Mouse (Mus musculus) urinary bladder, postnatal 4 days (tissue): ENCODE data around the gene Cops9.

Source experiments
- DNase-seq, 2 experiments: peaks; one replicate each; pipeline ENCODE4 v3.0.0; 2021 to 2022; ENCODE audit warnings: low spot score in 2 of 2

Gene Cops9

DNA sequence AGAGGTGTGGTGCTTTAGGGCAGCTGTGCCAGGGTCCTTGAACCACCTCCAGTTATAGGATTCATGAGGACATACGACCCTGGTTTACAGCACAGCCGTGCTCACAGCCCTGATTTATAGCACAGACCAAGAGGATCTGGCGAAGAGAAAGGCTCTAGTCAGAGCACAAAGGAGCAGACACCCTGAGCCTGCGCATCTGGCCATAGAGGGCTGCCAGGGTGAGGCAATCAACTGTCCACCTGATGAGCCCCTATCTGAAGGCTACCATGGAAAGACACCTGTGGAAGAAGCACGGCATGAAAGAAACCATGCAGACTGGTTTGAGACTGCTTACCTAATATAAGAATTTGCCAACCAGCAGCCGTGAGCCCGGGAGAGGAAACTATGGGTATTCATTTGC, 4.8 kb upstream of the Cops9 start:
- DNase-seq = no peak

DNA sequence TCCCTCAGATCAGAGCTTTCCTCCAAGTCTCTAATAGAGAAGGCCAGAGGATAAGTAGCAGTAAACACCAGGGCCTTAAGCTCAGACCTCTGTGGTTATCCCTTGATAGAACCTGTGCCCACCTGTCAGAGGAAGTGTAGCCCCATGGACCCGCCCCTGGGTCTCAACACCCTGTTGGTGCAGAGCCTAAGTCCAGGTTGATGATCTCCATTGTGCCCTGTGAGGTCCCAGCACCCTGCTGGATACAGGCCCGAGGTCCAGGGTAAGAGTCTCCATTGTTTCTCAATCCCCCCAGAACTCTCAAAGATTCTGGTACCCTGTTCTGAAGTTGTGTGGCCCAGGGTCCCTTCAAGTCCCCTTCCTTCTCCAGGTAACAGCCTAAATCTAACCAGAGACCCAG, 4.3 kb upstream of the Cops9 start:
- DNase-seq = no peak

DNA sequence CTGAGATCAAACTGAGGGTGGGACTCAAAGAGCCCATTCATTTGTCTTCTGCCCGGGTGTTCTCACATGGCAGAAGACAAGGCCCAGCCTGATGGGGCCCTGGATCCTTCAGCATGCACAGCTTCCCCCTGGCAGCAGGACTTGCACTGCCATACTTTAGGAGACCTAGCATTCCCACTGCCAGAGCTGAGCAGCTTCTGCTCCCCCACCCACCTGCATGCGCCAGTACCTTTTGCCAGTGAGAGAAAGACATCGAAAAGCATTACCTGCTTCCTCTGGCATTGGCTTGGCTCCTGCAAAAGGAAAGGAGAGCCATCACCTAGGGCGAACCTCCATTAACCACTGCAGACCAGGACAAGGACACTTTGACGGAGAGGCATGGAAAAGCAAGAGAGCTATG, 3.1 kb upstream of the Cops9 start:
- DNase-seq = no peak

DNA sequence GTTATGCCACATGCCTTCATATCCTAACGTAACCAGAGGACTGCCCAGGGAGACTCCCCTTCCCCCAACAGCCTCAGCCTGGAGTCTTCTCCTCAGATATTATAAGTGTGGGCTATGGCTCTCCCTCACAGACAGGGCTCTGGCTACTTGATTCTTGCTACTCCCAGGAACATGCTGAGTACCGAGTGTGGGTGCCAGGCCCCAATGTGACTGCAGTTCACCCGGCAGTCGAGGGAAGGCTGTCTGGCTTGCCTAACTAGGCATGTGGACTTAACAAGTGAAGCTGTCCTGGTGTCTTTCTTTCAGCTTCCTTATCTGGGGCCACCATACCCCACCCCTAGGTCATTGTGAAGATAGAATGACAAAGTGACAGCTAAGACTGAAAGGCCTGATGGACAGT, 1.9 kb upstream of the Cops9 start:
- no peak for DNase-seq

DNA sequence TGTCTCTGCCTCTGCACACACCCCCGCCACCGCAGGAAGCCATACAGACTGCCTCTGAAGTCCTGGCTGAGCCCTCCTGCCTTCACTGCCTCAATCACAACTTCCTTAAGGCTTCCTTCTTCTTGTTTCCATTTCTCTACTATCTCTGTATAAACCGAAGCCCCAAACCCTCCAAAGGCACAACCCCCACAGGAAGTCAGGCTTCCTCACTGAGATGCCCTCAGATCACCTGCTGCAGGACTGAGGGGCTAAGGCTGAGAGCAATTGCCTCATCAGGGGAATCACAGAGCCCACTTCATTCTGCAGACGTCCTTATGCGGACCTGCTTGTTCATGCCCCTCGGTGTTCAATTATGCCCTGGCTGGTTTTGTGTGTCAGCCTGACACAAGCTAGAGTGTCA, 1.4 kb downstream of the Cops9 start:
- DNase-seq = no peak

DNA sequence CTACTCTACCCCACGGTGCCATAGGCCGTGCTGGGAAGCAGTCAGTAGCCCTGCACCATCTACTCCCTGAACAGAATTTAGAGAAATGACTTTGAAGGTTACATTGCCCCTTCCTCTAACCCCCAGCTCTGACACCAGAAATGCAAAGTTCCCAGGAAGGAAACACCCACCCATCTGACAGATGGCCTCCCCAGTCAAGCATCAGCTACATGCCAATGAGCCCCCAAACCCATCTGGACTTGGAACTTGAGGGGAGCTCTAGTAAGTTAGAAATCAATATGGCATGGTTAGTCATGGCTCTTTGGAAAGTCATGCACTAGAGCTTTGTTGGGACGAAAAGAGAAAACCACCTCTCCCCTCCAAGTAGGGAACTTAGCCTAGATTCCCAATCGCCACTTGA, 3.0 kb downstream of the Cops9 start:
- DNase-seq = peak in 1 of 2 experiments; percentile 43

DNA sequence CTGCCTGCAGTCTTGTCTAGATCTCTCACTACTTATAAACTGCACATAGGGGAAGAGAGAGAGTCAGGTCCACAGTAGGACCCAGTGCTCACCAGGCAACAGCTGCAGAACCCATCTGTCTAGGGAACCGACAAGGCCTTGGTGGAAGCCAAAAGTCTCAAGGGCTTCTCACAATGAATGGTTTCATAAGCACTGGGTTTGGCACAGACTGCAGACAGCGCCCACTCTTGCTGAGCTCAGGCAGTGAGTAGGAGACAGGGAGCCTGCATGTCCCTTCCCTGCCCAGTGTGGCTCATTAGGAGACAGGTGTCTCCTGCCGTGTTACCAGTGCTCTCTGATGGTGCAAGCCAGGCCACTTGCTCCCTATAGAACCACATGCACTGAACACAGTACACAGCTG, 3.6 kb downstream of the Cops9 start:
- peak in 1 of 2 experiments; percentile 45 for DNase-seq

DNA sequence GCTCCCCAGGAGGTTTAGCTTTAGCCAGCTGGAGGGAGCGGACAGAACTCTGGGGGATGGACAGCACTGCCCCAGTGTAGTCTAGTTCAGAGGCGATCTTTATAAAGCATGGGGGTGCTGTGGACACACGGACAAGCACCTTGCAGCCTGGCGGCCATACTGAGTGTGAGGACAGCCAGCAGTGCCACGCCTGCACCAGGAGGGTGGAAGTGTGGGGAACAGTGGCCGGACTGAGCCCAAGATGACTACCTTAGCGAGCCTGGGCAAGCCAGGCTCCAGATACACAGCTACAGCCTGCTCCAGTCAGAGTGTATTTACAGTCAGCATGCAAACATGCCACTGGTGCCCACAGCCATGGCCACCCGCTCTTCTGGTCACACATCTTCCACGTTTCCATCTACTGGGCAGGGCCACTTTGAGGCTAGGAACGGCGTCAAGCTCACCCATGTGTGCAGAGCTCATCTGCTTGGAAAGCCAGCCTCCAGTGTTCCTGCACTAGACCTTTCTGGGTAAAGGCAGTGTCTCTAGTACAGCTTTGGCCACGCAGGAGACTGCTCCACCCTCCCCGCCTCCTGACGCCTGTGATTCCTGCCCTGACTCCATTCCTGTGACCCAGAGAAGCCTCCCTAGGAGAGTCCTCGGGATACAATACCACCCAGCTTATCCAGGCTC, 4.1 kb downstream of the Cops9 start:
- peak in 1 of 2 experiments; percentile 51 for DNase-seq

DNA sequence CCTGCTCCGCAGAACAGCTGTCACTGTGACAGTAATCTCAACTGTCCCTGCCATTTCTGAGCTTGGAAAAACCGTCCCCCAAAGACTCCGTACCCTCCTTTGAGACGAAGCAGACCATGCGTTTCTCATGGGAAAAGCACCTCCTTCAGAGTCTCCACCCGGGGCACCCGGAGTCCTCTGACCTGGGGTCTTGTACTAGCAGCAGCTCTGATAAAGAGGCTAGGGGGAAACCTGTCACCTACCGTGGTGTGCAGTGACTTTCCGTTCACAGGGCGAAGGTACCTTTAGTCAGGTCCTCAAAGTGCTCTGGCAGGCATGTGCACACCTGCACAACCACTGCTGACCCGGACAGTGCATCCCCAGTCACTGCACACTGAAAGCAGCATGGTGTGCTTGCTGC, 5.1 kb downstream of the Cops9 start:
- peak in 1 of 2 experiments; percentile 56 for DNase-seq

DNA sequence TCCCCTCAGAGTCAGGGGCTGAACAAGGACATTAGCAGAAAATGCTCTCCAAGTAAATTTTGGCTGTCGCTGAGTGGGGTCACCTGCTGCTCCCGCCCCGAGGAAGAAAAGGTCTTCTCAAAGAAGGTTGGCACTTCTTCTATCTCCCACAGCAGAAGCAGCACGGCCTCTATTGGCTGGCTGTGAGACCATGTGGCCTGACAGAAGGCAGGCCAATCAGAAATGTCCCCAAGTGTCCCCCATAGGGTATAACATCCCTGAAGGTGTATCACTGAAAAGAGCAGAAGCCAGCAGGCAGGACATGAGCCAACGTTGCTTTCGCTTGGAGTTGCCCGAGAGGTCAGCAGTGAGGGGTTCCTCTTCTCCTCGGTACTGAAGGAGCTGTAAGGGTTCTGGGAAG, 5.8 kb downstream of the Cops9 start:
- DNase-seq = peak in 1 of 2 experiments; percentile 50

DNA sequence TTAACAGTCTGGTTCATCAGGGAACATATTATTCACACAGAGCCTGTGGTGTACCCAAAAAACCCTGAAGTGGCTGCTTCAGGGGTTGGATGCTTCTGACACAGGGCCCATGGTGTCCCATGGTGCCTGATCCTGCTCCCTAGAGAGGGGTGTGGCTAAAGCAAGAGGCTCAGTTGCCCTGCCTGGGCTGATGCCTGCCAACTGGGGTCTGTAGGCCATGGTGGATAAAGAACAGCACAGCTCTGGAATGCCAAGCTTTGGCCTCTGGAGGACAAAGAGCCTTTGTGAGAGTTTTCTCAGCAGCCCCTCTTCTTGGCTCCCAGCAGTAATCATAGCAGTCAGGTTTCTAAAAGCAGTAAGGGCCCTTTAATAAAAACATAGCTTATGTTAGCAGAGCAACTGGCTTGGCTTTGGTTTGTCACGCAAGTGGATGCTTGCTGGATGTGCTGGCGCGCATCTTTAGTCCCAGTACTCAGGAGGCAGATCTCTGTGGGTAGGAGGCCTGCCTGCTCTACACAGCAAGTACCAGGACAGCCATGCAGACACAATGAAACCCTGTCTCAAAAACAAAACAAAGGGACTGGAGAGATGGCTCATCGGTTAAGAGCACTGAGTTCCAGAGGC, 6.7 kb downstream of the Cops9 start:
- DNase-seq = peak in 1 of 2 experiments; percentile 51

DNA sequence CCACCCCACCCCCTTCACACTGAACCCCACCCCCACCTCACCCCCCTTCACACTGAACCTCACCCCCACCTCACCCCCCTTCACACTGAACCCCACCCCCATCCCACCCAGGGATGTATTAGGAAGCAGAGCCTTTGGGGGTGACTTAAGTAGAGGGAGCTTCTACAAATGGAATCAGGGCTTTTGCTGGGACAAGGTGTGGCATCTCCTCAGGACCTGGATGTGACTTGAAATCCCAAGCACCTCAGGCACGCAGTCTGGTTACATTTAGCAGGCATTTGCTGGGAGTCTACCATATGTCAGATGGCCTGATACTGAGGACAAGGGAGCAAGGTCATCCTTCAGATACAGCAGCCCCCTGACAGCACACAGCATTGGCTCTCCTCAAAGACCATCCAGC, 7.2 kb downstream of the Cops9 start:
- peak in 1 of 2 experiments; percentile 19 for DNase-seq

DNA sequence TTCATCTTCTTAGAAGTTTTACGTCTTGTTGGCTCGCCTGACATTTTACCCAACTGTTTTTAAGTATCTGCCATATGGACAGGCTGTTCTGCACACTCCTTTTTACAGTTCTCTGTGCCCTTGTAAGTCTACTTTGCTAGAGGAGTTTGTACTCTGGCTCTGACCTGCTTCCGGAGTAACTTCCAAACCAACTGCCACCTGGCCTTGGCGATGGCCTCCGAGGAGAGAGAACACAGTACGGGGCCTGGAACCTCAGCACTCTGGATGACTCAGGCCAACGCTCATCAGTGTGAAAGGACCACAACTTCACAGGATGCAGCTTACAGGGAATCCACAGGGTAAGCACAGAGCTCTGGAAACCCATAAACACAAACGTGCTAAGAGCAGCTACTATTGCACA, 8.1 kb downstream of the Cops9 start:
- DNase-seq = peak in 1 of 2 experiments; percentile 43

DNA sequence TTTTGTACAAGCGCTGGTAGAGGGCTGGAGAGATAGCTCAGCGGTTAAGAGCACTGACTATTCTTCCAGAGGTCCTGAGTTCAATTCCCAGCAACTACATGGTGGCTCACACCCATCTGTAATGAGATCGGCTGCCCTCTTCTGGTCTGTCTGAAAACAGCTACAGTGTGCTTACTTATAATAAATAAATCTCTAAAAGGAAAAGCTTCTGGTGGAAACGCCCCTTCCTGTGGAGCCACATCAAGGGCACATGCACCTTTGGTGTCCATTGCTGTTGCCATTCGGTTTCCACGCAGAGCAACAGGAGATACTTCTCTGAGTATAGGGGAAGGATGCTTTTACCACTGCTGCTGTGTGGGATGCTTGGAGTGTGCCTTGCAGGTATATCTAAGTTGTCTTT, 8.8 kb downstream of the Cops9 start:
- peak in 1 of 2 experiments; percentile 17 for DNase-seq

DNA sequence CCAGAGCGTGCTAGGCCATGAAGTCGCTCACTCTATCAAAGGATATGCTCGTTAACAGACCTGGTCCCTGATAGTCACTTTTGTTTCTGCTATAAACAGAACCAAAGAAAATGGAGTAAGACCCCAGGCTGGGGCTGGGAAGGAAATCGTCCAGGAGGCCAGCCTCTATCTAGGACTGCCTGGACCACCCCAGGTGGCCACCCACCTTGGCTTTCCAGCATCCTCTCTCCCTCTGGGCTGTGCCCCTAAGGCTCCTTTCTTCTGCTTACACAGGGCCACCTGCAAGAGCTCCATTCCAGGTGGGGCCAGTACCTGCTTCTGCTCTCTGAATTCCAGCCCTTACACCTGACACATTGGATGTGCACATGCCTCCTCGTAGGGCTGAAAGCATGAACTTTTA, 9.6 kb downstream of the Cops9 start:
- DNase-seq = peak in 1 of 2 experiments; percentile 54

DNA sequence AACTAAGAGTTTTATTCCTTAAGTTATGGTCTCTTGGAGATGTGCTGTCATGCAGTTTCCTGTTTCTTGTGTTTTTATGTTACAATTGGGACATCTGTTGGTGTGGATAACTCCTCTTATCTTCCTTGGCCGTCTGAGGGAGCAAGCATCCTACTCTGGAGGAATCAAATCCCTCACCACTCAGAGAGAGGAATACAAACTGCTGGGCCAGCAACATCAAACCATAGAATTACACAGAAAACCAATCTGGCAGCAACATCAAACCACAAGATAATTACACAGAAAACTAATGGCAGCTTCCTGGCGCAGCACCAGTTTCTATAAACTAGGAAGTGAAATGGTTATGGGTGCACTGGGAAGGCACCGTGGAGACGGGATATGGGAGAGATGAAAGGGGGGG, 13.6 kb downstream of the Cops9 start:
- no peak for DNase-seq

DNA sequence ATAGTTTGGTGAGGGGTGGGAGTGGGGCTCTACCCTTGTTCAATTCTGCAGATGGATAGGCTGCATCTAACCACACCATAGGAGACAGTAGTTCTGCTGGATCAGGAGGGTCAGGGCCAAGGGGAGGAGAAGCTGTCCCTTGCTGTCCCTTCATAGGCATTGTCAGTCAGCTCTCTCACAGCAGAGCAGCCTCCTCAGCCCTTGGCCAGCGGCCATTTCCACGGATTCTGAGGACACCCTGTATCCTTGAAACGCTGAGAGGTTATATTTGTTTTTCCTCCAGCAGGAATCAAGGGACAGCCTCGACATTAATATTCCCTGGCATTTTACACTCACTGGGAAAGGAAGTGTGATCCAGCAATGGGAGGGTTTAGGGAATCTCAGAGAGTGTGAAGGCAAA, 23.4 kb downstream of the Cops9 start:
- peak in 1 of 2 experiments; percentile 41 for DNase-seq

DNA sequence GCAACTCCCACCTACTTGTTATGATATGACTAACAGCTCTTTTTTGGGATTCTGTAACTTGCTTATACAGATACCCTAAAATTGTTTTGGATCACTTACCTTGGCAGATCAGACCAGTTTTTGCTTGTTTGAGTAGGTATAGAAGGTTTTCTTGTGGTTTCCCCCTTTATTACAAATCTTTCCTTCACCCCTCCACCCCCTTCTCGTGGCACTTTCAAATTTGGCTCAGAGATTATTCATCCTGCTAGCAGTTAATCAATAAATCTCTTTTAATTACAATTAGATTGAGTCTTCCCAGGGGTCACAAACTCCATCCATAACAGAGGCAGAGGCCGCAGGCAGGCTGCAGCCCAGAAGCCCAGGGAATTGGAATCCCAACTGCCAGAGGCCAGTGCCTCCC, 24.3 kb downstream of the Cops9 start, which contains the start of gene Olfr12:
Gene Olfr12, plus strand, starts transcription at position 301 of the 400 bp plus-strand sequence.
- DNase-seq = no peak

DNA sequence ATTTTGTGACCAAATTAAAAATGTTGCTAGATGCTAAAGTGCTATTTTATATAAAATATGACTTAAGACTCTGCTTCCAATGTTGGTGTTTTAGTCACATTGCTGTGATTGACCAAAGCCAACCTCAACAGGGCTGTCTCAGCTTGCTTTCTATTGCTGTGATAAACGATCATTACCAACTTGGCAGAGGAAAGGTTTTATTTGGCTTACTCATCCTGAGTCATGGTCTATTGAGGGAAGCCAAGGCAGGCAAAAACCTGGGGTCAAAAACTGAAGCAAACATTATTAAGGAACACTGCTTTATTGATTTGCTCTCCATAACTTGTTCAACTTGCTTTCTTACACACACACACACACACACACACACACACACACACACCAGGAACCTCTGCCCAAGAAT, 25.7 kb downstream of the Cops9 start:
- DNase-seq = no peak

DNA sequence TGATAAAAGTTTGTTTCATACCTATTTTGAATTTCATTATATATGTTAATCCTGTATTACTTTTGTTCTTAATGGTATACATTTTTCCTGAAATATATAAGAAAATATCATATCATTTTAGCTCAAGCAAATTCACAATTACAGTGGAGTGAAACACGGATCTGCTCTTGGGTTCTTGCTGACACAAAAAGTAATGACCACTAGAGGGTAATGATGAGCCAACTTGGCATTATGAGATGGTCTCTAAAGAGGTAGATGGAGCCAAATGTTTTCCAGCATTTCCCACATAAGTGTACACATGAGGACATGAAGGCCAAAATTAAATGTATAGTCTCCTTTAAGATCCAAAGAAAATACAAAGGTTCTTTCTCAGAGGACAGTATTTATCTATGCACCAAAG, 27.3 kb downstream of the Cops9 start:
- no peak for DNase-seq

DNA sequence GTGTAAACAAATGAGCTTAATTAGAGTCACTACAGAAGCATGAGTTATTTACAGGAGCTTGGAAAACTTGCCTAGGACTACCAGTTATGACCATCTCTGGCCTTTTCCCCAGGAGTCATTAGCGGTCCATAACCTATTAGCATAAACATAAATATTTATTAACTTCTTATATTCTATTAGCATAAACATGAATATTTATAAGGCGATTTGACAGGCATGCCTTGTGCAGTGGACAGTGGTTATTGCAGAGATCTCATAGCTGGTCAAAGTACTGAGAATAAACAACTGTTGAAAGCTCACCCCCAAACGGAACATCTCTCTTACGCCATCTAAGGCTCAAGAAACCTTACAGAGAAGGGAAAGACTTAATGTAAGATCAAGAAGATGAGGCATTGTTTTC, 28.6 kb downstream of the Cops9 start:
- DNase-seq = no peak

DNA sequence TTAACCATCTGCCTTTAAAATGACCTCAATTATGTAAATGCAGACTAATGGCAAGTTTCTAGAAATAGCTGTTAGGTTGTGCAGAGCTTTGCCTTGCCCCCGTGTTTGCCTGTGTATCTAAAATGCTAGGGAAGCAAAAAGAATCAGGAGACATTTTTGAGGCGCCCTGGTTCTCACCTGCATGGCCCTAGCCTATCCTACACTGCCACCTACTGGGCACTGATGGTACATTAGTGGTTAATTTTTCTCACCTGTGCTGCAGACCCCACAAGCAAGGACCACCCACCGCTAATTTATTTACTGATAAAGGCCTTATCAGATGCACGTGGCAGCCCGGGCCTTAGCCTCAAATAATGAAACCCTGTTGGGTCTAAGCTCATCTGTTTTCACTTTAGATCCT, 30.8 kb downstream of the Cops9 start:
- DNase-seq = no peak

DNA sequence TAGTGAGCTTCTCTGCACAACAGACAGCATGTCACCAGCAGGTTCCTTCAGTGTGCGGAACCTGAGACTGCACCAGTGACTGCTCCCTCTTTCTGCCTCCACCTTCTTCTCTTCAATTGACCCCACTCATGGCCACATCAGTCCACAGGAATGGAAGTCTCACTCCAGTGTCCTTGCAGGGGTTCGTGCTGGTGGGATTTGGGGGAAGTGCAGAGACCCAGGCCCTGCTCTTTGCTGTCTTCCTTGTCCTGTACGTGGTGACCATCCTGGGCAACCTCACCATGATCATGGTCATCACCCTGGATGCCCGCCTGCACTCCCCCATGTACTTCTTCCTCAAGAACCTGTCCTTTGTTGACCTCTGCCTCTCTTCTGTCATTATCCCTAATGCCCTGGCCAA, 34.1 kb downstream of the Cops9 start:
- no peak for DNase-seq

DNA sequence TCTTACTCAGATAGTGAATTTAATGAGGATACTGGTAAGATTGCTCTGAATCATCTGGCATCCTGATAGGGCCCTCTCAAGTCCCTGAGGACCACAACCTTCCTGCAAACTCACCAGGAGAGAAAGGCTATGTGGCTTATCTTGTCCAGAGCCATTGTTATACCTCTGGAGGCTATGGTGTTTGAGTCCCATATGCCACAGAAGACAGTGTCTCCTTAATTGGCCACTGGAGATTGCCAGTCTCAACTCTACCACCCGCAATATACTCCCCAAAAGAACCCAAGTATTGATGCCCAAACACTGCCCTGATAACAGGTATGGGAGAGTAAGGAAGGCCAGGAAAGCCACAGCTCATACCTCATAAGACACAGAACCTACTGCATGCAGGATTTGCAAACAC, 36.3 kb downstream of the Cops9 start, which contains the start of gene Olfr1410:
Gene Olfr1410, plus strand, starts transcription at position 301 of the 400 bp plus-strand sequence.
- no peak for DNase-seq
